Mouse (Mus musculus): ENCODE results near the gene Clec3b. TPM values are rescaled to one million over a fixed set of nuclear protein-coding genes. Genes with fewer than 3 reads are reported as not detected.

Gene Clec3b
- total RNA-seq (2018; cell fraction: chromatin; rRNA removed), result under 1 TPM in 1 of 26 experiments, not detected in 25; 0.76 TPM
- total RNA-seq (2018; cell fraction: cytosol; rRNA removed), result under 1 TPM in 1 of 26 experiments, not detected in 25; 0.10 TPM
- total RNA-seq (2018; cell fraction: nucleus; rRNA removed), result under 1 TPM in 1 of 26 experiments, not detected in 25; 0.74 TPM
- not detected in 3 replicates for polyA plus RNA-seq (2018)

DNA sequence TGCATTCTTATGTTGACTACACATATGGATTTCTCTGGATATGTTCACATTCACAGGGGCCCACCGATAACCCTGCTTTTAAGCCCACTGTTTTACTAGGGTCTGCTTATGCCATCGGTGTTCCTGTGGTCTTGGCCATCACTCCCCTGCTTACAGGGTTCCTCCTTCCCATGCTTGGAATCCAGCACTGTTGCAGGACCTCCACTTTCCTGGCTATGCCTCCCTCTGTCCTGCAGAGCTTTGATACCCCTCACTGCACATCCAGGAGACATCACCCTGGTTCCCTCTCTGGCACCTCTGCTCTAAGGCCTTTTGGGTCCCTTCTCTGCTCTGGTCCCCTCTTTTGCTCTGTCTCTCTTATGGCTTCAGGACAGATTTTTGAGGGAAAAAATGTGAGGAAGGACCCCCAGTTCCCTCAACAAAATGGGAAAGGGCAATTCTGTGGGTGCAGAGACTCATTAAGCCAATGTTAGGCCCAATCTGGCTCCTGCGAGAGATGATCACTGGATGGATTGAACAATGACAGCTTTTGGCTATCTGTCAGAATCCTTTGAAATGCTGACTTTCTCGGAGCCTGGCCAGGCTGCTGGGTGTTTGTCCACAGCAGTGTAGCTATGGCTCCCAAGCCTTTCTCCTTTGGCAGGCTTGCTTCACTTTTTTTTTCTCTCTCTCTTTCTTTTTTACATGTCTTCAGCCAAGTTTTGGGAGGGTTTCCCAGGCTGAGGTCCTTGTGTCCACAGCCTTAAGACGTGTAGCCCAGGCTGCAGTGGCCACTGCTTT lies at the start of gene Clec3b:
Gene Clec3b (plus strand): TSS at position 706 of the 780 bp plus-strand sequence.
- Histone ChIP-seq H3K4me3 (ENCODE audit: inconsistent target) (no peak within 1 kb of the TSS), H3K79me2 (ENCODE audit: inconsistent target) (no peaks in the 10 kb centered on the region), H3K27ac (no peak within 1 kb of the TSS), H3K36me3 (ENCODE audit: inconsistent target) (no peaks in the 10 kb centered on the region)
- WGBS (ENCODE audit: missing documents), result 95% methylated on average over 5 of the region's 5 CpGs

DNA sequence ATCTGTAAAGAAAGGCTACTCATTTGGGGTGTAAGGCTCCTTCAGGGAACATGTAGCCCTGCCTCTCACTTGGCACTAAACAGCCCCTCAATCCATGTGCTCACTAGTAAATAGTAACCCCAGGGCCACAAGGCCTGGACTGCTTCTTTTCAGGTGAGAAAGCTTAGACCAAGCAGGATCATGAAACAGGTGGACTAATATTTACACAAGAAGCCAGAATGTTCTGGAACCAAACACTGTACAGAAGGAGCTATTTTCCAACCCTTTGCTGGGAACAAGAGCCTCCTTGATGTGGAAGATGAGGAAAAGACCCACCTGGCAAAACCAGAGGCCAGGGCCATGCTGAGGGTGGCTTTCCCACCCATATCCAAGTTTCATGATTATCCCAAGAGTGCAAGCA lies 47.3 kb upstream of the Clec3b start:
- H3K36me3 ChIP-seq (ENCODE audit: inconsistent target), result peaks cover 24% of the 10 kb centered on the region
- H3K4me3 ChIP-seq (ENCODE audit: inconsistent target), result no peak overlapping the region
- H3K27ac ChIP-seq, result no peak overlapping the region
- H3K79me2 ChIP-seq (ENCODE audit: inconsistent target), result peaks cover 64% of the 10 kb centered on the region

- peaks cover 16% of the 10 kb centered on the region for H3K36me3 ChIP-seq (ENCODE audit: inconsistent target)
These were observed 46.4 kb upstream of the Clec3b start for GRCm38 (mm10) chr9:123104362-123104761.

GRCm38 (mm10) chr9:123107186-123107585 lies 43.6 kb upstream of the Clec3b start:
- no peak overlapping the region for H3K27ac ChIP-seq
- no peak overlapping the region for H3K4me3 ChIP-seq (ENCODE audit: inconsistent target)
- peaks cover 94% of the 10 kb centered on the region for H3K79me2 ChIP-seq (ENCODE audit: inconsistent target)
- 100% methylated on average over 4 of the region's 4 CpGs for WGBS (ENCODE audit: missing documents)
- H3K36me3 ChIP-seq (ENCODE audit: inconsistent target), result no peaks in the 10 kb centered on the region; the same call in none of the 2 replicates

More at GRCm38 (mm10) chr9:123104362-123104761, 46.4 kb upstream of the Clec3b start:
- no peak overlapping the region for H3K27ac ChIP-seq
- peaks cover 73% of the 10 kb centered on the region for H3K79me2 ChIP-seq (ENCODE audit: inconsistent target)
- no peak overlapping the region for H3K4me3 ChIP-seq (ENCODE audit: inconsistent target)

DNA sequence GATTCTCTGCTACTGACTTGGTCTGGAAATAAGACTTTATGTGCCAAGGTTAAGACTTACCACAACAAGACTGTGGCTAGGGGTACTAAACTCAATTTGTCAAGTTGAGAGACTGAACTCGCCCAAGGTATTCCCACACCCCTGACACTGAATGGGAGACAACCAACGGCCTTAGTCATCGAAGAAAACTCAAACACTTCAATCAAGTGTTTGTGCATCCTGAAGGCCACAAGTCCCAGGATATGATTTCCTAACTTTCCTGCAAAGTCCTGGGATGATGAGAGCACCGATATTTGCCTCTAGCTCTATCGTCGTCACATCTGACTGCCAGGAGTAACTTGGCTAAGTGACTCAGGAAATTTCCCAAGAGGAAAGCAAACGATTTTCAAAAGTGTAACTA lies 41.6 kb upstream of the Clec3b start:
- H3K27ac ChIP-seq, result no peak overlapping the region
- 70% methylated on average over 7 of the region's 7 CpGs for WGBS (ENCODE audit: missing documents)
- peaks cover 92% of the 10 kb centered on the region for H3K79me2 ChIP-seq (ENCODE audit: inconsistent target)
- H3K4me3 ChIP-seq (ENCODE audit: inconsistent target), result no peak overlapping the region
- no peaks in the 10 kb centered on the region; the same call in none of the 2 replicates for H3K36me3 ChIP-seq (ENCODE audit: inconsistent target)

DNA sequence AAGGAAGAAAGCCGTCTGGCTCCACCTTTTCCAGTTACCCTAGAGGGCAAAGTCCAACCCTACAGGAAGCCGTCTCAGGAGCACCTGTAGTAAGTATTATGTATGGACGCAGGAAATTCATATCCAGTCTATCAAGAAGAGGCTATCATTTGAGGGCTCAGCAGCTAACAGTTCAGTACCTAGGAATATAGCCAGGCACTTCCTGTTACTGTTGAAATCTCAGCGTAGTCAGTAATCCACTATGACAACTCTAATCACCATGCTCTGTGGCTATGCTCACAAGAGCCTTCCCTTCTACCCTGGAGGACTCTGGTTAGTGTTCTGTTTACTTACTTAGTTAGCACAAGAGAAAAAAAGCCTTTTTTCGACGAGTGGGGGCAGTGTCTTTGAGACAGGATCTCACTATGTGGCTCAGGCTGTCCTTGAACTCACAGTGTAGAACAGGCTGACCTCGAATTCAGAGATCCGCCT lies 39.0 kb upstream of the Clec3b start:
- H3K36me3 ChIP-seq (ENCODE audit: inconsistent target), result no peaks in the 10 kb centered on the region
- H3K79me2 ChIP-seq (ENCODE audit: inconsistent target), result peaks cover 90% of the 10 kb centered on the region
- H3K4me3 ChIP-seq (ENCODE audit: inconsistent target), result peak overlapping the region; percentile 77
- 47% methylated on average over 8 of the region's 8 CpGs for WGBS (ENCODE audit: missing documents)
- H3K27ac ChIP-seq, result peak overlapping the region; percentile 34; the same call in 1 of the 2 replicates

GRCm38 (mm10) chr9:123112805-123113521 lies 37.8 kb upstream of the Clec3b start, which contains the start of the genes Zdhhc3 and Exosc7:
Gene Zdhhc3, minus strand, starts transcription at chr9:123113205.
Gene Exosc7, plus strand, starts transcription at chr9:123113215.
- no peaks in the 10 kb centered on the region for H3K36me3 ChIP-seq (ENCODE audit: inconsistent target)
- peak within 1 kb of the TSS; percentile 34 for H3K27ac ChIP-seq
- WGBS (ENCODE audit: missing documents), result under 1% methylated on average over 73 of the region's 79 CpGs
- H3K4me3 ChIP-seq (ENCODE audit: inconsistent target), result peak within 1 kb of the TSS; percentile 77
- H3K79me2 ChIP-seq (ENCODE audit: inconsistent target), result peaks cover 78% of the 10 kb centered on the region

DNA sequence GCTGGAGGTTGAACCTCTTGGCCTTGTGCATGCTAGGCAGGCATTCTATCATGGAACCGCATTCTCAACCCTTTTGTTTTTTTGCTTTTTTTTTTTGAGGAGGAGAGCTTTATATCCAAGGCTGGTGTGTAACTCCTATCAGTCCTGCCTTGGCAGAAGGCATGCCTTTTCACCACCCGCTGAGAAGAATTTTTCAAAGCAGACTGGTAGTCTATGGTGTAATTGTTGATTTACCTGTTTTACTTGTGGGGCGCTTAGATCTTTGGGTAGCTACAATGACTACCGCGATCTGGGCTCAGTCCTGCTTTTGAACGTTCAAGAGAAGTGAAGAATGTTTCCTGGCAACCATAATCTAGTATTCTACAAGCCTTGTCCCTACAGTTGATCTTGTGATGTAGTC lies 36.8 kb upstream of the Clec3b start:
- Histone ChIP-seq H3K4me3 (ENCODE audit: inconsistent target) (peak overlapping the region; percentile 74), H3K36me3 (ENCODE audit: inconsistent target) (peaks cover 4% of the 10 kb centered on the region; the same call in 1 of the 2 replicates)
- WGBS (ENCODE audit: missing documents), result 68% methylated on average over 5 of the region's 6 CpGs

DNA sequence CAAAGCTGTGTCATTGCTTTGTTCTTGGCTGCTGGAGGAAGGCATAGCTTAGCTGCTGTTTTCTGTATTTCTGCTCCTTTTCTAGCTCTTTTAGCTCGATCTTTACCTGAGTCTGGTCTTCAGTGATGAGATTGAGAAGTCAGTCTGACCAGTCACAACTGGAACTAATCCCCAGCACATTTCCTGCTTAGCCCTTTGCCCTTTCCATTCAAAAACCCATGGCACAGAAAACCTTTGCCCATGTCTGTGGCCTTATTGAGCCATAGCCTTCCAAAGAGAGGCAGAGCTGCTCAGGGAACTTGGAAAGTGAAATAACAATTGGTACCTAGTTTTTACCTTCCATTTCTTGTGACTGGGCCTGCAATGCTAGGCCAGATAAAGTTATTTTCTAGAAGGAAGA lies 35.2 kb upstream of the Clec3b start:
- Histone ChIP-seq H3K79me2 (ENCODE audit: inconsistent target) (peaks cover 52% of the 10 kb centered on the region), H3K36me3 (ENCODE audit: inconsistent target) (peaks cover 20% of the 10 kb centered on the region)
- 100% methylated on average over 1 of the region's 1 CpGs for WGBS (ENCODE audit: missing documents)

More for the DNA sequence above, 36.8 kb upstream of the Clec3b start:
- peak overlapping the region; percentile 34 for H3K27ac ChIP-seq
- H3K79me2 ChIP-seq (ENCODE audit: inconsistent target), result peaks cover 69% of the 10 kb centered on the region

DNA sequence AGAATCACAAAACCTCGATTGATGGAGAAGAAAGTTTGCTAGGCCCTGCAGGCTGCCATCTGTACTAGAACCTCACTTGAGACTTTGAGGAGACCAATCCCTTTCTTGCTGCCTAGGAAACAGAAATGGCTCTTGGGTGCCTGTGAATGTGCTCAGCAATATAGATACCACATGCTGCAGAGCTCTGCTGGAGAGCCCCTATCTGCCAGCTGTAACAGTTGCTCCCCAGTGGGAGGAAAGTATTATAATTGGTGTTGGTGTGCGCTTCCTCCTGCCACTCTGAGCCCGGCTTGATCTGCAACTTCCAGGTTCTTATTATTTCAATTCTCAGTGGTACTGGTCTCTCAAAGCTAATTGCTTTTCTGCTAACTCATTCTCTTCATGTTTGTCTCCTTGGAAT lies 27.7 kb upstream of the Clec3b start:
- 89% methylated on average over 3 of the region's 3 CpGs for WGBS (ENCODE audit: missing documents)
- H3K36me3 ChIP-seq (ENCODE audit: inconsistent target), result peaks cover 44% of the 10 kb centered on the region
- H3K4me3 ChIP-seq (ENCODE audit: inconsistent target), result no peak overlapping the region
- no peak overlapping the region for H3K27ac ChIP-seq
- no peaks in the 10 kb centered on the region for H3K79me2 ChIP-seq (ENCODE audit: inconsistent target)

More for the DNA sequence above, 35.2 kb upstream of the Clec3b start:
- no peak overlapping the region for H3K27ac ChIP-seq
- no peak overlapping the region for H3K4me3 ChIP-seq (ENCODE audit: inconsistent target)

DNA sequence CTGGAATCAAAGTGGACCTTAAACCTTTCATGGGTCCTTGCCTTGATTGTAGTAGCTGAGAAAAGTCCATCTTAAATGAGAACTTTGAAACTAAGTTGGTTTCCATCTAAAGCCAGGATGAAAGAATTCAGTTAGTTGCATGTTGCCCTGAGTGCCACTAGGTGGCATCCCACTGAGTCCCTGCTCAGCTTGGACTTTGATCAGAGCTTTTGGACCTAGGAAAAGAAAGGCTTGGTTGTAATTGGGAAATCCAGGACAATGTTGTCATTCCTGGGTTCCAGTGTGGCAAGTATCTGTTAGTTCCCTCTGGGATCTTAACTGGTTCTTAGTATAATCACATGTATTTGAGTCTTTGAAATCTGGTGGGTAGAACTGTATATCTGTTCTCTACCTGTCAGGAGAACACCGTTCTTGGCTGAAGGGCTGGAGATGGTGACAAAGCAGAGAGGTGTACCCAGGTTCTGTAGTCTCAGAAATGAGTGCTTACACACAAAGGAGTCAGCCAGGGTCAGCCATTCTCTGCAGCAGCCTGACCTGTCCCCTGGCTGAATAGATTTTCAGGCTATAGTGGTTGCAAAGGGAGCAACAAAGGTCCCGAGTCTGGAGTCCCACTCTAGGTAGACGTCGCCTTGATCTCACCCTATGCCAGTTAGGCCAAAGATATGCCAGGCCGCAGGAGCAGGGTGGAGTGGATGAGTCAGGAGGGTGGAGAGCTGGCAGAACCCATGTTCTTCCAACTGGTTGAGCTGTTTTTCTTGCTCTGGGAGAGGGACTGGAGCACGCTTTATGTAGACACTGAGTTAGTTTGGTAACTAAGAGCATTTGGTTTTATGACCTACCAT lies 27.0 kb upstream of the Clec3b start:
- Histone ChIP-seq H3K4me3 (ENCODE audit: inconsistent target) (no peak overlapping the region), H3K27ac (no peak overlapping the region), H3K36me3 (ENCODE audit: inconsistent target) (peaks cover 50% of the 10 kb centered on the region), H3K79me2 (ENCODE audit: inconsistent target) (no peaks in the 10 kb centered on the region)
- 94% methylated on average over 6 of the region's 6 CpGs for WGBS (ENCODE audit: missing documents)

DNA sequence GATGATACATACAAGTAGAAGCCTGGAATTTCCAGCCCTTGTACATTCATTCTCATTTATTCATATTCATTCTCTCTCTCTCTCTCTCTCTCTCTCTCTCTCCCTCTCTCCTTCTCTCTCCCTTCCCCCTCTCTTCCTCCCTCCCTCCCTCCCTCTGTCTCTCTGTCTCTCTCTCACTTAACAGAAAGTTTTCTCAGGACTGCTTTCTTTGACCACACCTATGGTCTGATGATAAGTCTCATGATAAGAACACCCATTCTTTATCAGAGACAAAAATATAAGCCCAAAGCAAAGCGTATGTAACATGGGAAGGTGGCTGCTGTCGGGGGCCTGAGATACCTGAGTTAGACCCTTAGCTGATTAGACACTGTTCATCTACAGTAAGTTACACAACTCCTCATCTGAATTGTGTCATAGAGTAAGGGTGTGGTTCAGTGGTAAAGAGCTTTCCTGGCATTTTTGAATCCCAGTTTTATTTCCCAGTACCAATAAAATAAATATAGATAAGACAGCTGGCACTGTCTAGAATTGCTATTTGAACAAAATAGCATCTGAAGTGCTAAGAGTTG lies 26.2 kb upstream of the Clec3b start:
- 94% methylated on average over 2 of the region's 2 CpGs for WGBS (ENCODE audit: missing documents)
- Histone ChIP-seq H3K79me2 (ENCODE audit: inconsistent target) (no peaks in the 10 kb centered on the region), H3K36me3 (ENCODE audit: inconsistent target) (peaks cover 46% of the 10 kb centered on the region), H3K27ac (no peak overlapping the region), H3K4me3 (ENCODE audit: inconsistent target) (no peak overlapping the region)

DNA sequence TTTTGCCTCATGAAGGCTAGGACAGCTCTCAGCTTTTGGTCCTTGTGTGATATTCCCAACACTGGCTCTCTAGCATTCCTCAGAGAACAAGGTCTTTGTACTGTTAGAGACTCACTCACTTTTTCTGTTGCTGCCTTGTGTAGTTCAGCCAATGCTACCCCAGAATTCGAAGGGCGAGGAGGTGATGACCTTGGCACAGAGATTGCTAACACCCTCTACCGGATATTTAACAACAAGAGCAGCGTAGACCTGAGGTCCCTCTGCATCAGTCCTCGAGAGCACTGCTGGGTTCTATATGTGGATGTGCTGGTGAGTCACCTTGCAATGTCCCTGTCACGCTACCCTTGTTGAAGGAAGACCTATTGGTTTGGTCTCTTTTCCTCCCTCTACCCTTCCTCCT lies 23.1 kb upstream of the Clec3b start:
- Histone ChIP-seq H3K79me2 (ENCODE audit: inconsistent target) (no peaks in the 10 kb centered on the region), H3K36me3 (ENCODE audit: inconsistent target) (peaks cover 50% of the 10 kb centered on the region), H3K27ac (no peak overlapping the region), H3K4me3 (ENCODE audit: inconsistent target) (no peak overlapping the region)
- WGBS (ENCODE audit: missing documents), result 93% methylated on average over 6 of the region's 6 CpGs

GRCm38 (mm10) chr9:123132994-123133393 lies 17.8 kb upstream of the Clec3b start:
- Histone ChIP-seq H3K27ac (no peak overlapping the region), H3K36me3 (ENCODE audit: inconsistent target) (peaks cover 77% of the 10 kb centered on the region), H3K4me3 (ENCODE audit: inconsistent target) (no peak overlapping the region), H3K79me2 (ENCODE audit: inconsistent target) (no peaks in the 10 kb centered on the region)
- 95% methylated on average over 3 of the region's 3 CpGs for WGBS (ENCODE audit: missing documents)
